Mouse (Mus musculus) large intestine, adult 2 months (tissue): ENCODE results near the gene Ppp1ca. TPM values are rescaled to one million over a fixed set of nuclear protein-coding genes. Genes with fewer than 3 reads are reported as not detected.

Source experiments
- DNase-seq: peaks from one replicate; pipeline ENCODE4 v3.0.0-alpha.2; 2012; ENCODE audit warnings: low read depth, low spot score
- WGBS: fragments of 180-500 bp; shearing (Covaris S2); methylation state at CpG from one replicate; pipeline ENCODE4 v1.1.7; 2018; 5-methylcytosine and 5-hydroxymethylcytosine counted together
- polyA plus RNA-seq: library from polyadenylated mRNA; depleted of rRNA; stranded (reverse); fragments of >200 nt; gene quantifications from 2 replicates; pipeline ENCODE4 v1.2.3, GENCODE M21; 2012; rRNA removed

Ppp1ca gene
- polyA plus RNA-seq, 1 experiment, result 382 TPM

DNA sequence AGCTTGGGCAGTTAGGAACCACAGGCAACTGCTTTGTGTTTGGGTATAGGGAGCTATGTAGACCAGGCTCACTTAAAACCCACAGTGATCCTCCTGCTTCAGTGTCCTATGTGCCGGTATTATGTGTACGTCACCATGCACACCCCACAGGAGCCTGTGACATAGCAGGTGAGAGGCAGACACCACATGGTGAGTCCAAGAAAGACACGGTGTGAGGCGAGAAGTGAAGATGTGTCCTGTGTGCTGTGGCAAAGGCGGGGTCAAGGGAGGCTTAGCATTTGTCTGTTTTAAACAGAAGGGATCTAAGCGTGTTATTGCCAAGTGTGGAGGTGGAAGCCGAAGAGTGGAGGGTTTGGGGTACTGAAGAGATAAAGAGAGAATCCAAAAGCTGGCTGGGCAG, 34.9 kb downstream of the Ppp1ca start:
- 77% methylated on average over 7 of the region's 7 CpGs for WGBS
- no peak for DNase-seq

DNA sequence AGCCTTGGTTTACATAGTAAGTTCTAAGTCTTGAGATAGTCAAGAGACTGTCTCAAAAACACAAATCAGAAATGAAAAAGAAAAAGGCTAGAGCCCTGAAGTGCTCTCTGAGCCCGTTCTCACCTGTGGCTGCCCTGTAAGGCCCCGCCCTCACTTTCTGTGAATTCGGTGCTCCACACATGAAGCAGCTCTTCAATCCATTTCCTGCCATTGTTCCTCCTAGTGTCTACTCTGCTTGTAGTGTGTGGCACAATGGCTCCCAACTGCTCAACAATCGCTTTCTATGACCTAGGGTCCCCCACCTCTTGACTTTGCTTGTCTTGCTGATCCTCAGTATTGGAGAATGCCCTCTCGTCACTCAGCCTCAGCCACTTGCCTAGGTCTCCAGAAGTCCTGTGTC, 35.6 kb downstream of the Ppp1ca start:
- DNase-seq, result no peak
- WGBS, result 74% methylated on average over 5 of the region's 5 CpGs

DNA sequence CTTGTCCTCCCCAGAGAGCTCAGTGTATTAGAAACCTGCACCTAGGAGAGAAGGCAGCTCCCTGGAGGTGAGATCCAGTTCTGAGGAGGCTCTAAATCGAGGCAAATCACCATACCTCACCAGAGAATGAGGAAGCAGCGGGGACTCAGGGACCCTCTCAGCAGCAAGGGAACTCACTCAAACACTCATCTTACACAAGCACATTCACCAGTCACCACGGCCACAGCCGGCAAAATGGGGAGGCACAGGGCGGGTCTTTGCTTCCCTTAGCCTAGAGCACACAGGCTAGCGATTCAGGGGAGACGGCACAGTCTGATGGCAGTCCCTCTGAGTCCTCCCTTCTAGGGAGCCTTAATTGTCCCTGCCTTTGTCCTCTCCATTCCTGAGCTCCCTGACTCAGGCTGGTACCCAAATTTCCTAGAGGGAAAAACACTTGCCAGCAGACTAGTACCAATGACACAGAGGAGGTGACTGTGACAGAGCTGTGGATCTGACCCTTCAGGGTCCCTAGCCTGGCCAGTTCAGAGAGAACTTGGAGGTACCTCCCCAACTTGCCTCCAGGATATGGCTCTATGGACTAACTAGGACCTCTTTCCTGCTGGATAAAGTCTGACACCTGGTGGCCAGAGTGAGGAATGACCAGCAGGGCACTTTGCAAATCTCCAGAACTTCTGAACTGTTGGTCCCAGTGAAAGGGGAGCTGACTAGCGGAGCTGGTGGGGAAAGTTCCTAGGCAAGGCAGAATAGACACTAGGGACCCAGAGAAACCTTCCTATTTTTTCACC, 36.2 kb downstream of the Ppp1ca start:
- WGBS, result 26% methylated on average over 8 of the region's 8 CpGs
- peak; percentile 58 for DNase-seq

DNA sequence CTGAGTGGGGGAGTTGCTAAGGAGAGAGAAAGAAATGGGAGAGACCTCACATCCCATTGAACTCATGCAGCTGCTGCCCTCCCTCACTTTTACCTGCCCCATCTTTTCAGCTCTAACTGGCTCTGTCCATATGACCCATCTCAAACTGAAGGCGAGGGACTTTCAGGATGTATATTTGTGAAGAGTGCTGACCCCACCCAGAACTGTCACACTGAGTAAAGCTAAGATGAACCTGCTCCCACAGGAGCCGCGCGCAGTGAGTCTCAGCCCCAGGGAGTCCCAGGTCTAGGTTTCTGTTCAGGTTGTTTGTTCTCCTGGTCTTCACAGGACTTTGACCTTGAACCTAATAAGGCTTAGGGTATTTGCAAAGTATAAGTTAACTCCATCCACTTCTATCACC, 37.0 kb downstream of the Ppp1ca start:
- 61% methylated on average over 4 of the region's 4 CpGs for WGBS
- no peak for DNase-seq

DNA sequence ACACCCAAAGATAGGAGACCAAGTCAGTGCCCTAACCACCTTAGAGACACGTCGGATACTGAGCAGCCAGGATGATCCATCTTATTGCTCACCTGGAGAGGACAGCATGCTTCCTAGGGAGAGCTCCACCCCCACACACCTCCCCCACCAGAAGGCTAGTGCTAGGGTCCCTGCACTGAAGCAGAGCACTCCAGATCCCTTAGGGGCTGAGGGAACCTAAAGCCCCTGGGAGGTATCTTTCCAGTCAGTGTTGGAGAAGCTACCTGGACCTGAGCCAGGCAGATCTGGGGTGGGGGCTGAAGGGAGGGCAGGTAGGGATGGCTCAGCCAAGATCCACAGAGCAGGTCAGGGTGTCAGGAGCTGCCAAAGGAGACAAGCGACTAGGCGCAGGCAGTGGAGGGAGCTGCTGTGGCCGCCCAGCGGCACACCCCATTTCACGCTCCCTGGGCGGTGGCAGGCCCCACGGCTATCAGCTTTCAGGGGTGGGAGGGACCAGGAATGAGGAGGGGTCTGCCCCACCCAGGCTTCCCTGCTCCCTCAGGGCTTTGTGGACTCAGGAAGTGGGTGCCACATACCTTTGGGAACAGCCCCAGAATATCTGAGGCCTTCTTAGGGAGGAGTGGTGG, 37.7 kb downstream of the Ppp1ca start:
- 47% methylated on average over 9 of the region's 9 CpGs for WGBS

DNA sequence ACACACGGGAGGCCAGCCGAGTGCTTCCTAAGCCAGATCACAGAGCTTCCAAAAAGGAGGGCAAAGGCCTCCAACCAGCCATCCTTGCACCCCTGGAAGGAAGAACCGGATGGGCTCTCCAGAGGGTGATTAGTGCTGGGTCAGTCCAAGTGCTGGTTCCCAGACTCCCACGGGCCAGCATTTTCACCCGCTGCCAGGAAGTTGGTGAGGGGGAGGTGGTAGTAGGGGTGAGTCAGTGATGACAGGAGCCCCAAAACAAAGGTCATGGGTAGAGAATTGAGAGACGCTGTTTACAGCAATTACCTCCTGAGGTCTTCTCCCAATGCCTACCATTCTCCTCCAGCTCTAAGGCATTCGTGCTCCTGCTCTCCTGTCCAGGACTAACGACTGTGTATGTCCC, 38.5 kb downstream of the Ppp1ca start:
- 66% methylated on average over 8 of the region's 8 CpGs for WGBS
- no peak for DNase-seq

More for the DNA sequence above, 37.7 kb downstream of the Ppp1ca start:
- no peak for DNase-seq

DNA sequence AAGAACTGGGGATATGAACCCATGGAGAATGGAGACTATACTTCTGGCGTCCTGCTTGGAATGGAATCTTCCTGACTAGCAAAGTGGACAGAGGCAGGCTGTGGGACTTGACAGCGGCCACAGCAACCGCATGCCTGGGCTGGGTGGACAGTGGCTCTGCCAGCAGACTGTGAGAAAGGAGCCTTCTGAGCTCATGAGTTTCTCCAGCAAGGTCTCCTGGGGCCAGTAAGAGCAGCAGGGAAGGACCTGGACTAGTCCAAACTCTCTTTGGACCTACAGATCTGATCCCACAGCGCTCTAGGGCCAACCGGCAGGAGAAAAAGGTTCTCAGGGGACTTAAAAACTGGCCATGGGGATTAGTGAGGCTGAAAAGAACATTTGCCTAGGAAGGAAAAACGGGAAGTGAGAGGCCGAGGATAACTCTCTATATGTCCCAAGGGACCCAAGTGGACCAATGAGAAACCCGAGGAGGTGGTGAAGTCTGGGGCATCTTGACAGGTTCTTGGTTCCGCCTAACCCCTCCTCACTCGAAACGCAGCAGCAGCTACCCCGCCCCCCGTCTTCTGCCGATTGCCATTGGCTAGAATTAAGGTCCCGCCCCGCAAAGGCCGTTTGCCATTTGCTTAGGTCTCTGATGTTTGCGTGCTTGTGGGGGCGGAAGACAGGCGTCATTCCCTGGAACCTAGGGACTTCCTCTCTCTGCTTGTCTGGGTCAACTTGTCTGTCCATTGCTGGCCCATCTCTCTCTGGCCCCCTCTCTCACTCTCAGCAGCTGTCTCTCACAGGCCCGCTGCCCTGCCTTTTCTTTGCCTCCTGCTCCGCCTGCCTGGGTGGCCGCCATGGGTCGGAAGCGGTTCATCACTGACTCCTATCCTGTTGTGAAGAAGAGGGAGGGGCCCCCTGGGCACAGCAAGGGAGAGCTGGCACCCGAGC, 39.7 kb downstream of the Ppp1ca start, which contains the start of gene Pold4:
TSS of gene Pold4 (plus strand) at position 647 of the 933 bp plus-strand sequence.
- DNase-seq, result peak; percentile 70
- WGBS, result 11% methylated on average over 26 of the region's 26 CpGs

DNA sequence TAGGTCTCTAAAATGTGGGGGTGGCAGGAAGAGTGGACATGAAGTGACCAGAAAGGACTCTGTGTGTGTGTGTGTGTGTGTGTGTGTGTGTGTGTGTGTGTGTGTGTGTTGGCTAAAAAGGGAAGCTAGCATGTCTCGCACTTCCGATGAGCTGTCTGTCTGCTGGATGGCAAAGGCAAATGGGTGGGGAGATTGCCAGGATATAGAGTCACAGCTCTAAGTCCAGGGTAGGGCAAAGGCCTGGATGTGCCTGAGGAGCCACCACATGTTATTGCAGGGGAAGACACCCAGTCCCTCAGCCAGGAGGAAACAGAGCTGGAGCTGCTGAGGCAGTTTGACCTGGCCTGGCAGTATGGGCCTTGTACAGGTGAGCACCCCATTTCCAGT, 40.3 kb downstream of the Ppp1ca start:
- no peak for DNase-seq
- 0% methylated on average over 2 of the region's 2 CpGs for WGBS

DNA sequence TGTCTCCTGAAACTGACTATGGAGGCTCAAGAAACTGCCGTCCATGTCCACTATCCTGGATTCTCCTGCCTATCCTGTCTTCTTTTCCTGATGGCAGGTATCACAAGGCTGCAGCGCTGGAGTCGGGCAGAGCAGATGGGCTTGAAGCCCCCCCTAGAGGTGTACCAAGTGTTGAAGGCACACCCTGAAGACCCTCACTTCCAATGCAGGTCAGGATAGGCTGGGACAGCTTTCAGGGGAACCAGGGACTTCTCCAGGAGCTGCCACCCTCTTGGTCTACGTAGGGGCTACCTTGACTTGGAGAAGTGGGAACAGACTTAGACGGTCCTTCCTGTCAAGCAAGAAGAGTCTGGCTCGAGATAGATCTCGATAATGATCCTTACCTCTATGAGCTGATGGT, 40.8 kb downstream of the Ppp1ca start:
- WGBS, result 85% methylated on average over 7 of the region's 7 CpGs

DNA sequence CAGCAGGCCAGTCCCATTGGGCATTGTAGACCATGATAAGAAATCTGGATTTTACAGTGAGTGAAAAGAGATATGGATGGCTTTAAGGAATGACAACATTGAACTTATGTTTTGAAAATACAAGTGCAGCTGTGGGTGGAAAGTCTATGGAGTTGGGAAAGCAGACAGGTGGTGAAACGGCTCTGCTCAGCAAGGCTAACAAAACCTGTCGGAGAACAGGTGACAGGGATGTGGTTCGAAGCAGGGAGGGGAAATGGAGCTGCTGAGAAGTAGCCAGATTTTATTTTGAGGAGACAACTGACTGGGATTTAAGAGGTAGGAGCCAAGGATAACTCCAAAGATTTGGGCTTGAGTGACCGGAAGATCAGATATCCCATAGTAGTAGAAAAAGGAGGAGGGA, 42.7 kb downstream of the Ppp1ca start:
- WGBS, result 58% methylated on average over 4 of the region's 4 CpGs
- no peak for DNase-seq

More for the DNA sequence above, 40.8 kb downstream of the Ppp1ca start:
- DNase-seq, result no peak

DNA sequence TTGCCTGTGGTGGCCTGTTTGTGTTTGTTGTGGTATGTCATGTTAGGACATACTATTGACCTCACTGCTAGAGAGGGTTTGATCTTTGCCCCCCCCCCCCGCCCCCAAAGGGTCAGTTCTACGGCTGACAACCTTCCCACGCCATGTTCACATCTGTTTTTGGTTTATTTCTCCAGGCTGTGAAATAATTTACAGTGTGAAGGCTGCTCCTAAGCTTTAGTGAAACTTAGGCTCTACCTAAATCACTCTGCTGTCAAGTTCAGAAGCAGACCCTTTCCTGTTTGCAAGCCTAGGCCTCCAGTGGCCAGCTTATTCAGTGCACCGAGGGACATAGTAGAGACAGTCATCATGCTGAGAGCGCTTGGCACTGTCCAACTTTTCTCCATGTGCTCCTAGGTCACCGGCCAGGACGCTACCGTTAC, 48.4 kb downstream of the Ppp1ca start:
- 67% methylated on average over 8 of the region's 8 CpGs for WGBS
- no peak for DNase-seq

DNA sequence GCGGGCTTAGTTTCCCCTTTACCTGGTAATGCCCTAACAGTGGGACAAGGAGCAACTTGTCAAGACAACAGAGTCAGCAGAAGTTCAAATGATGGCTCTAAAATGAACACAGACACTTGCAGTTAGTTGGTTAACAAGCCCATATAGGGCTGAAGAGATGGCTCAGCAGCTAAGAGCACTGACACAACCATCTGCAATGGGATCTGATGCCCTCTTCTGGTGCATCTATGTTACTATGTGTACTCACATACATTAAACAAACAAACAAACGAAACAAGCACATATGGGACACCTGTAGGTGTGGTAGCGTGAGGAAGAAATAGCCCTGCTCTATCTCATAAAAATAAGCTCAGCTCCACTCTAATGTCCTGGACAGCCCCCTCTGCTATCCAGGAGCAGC, 50.6 kb downstream of the Ppp1ca start:
- WGBS, result 51% methylated on average over 3 of the region's 3 CpGs

DNA sequence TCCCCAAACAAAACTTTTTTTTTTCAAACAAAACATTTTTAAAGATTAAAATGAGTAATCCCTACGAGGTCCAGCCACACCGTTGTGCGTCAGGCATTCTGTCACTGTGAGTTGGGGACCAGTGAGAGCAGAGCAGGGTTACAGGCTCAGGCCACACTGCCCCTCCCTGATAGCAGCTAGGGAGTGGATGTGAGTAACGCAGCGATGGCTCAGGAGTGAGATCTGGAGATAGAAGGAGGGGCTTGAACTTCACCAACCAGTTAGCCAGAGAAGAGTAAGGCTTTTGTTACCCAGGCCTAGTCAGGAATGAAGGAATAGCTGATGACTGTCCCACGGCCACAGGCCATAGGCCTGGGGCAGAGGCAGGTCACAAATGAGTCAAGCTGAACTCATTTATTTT, 52.9 kb downstream of the Ppp1ca start:
- 82% methylated on average over 6 of the region's 6 CpGs for WGBS
- no peak for DNase-seq

More for the DNA sequence above, 50.6 kb downstream of the Ppp1ca start:
- no peak for DNase-seq

Other genes with a start within 250 kb of the Ppp1ca start
- 0.16 and 0.95 TPM in 2 replicates for gene Aldh3b3, start 233.4 kb upstream of the Ppp1ca start, polyA plus RNA-seq
- gene Aldh3b2, start 219.7 kb upstream of the Ppp1ca start, polyA plus RNA-seq, result 1.3 and 2.0 TPM in 2 replicates
- 42.5 and 88.2 TPM in 2 replicates for gene Acy3, start 205.5 kb upstream of the Ppp1ca start, polyA plus RNA-seq
- not detected in 2 replicates for gene Tbx10, start 199.3 kb upstream of the Ppp1ca start, polyA plus RNA-seq
- gene Nudt8, start 191.5 kb upstream of the Ppp1ca start, polyA plus RNA-seq, result 7.7 and 10.5 TPM in 2 replicates
- 1.0 and 2.2 TPM in 2 replicates for gene Gm49405, start 191.4 kb upstream of the Ppp1ca start, polyA plus RNA-seq
- 6.8 and 7.3 TPM in 2 replicates for gene Doc2g, start 188.8 kb upstream of the Ppp1ca start, polyA plus RNA-seq
- 152 and 205 TPM in 2 replicates for gene Ndufv1, start 179.3 kb upstream of the Ppp1ca start, polyA plus RNA-seq
- 910 and 1,226 TPM in 2 replicates for gene Gstp1, start 154.1 kb upstream of the Ppp1ca start, polyA plus RNA-seq
- 188 and 228 TPM in 2 replicates for gene Gstp2, start 146.0 kb upstream of the Ppp1ca start, polyA plus RNA-seq
- 19.4 and 21.9 TPM in 2 replicates for gene Gstp3, start 132.5 kb upstream of the Ppp1ca start, polyA plus RNA-seq
- gene Cabp2, start 110.5 kb upstream of the Ppp1ca start, polyA plus RNA-seq, result not detected in 2 replicates
- 319 and 372 TPM in 2 replicates for gene Cdk2ap2, start 94.9 kb upstream of the Ppp1ca start, polyA plus RNA-seq
- gene Pitpnm1, start 92.1 kb upstream of the Ppp1ca start, polyA plus RNA-seq, result 114 and 145 TPM in 2 replicates
- gene Aip, start 66.2 kb upstream of the Ppp1ca start, polyA plus RNA-seq, result 62.8 and 63.6 TPM in 2 replicates
- gene Gpr152, start 52.3 kb upstream of the Ppp1ca start, polyA plus RNA-seq, result 0.03 TPM in 1 of 2 replicates, not detected in the other
- gene Cabp4, start 48.0 kb upstream of the Ppp1ca start, polyA plus RNA-seq, result 0.45 and 0.88 TPM in 2 replicates
- 385 and 500 TPM in 2 replicates for gene Coro1b, start 43.4 kb upstream of the Ppp1ca start, polyA plus RNA-seq
- 56.3 and 62.6 TPM in 2 replicates for gene Ptprcap, start 38.5 kb upstream of the Ppp1ca start, polyA plus RNA-seq
- 37.5 and 49.3 TPM in 2 replicates for gene Rps6kb2, start 28.7 kb upstream of the Ppp1ca start, polyA plus RNA-seq
- gene Carns1, start 16.6 kb upstream of the Ppp1ca start, polyA plus RNA-seq, result 3.2 and 3.3 TPM in 2 replicates
- 23.0 TPM in 2 replicates for gene Tbc1d10c, start 781 bp upstream of the Ppp1ca start, polyA plus RNA-seq
- gene Rad9a, start 9.6 kb downstream of the Ppp1ca start, polyA plus RNA-seq, result 25.5 and 26.9 TPM in 2 replicates
- 7.4 and 8.4 TPM in 2 replicates for gene Clcf1, start 22.2 kb downstream of the Ppp1ca start, polyA plus RNA-seq
- gene AC109138.7, start 22.3 kb downstream of the Ppp1ca start, polyA plus RNA-seq, result not detected in 2 replicates
- gene Pold4, start 39.8 kb downstream of the Ppp1ca start, polyA plus RNA-seq, result 116 and 130 TPM in 2 replicates
- 102 and 151 TPM in 2 replicates for gene Ssh3, start 77.1 kb downstream of the Ppp1ca start, polyA plus RNA-seq
- 2.0 and 2.4 TPM in 2 replicates for gene Ankrd13d, start 91.1 kb downstream of the Ppp1ca start, polyA plus RNA-seq
- gene Grk2, start 114.2 kb downstream of the Ppp1ca start, polyA plus RNA-seq, result 99.9 and 108 TPM in 2 replicates
- 64.6 and 107 TPM in 2 replicates for gene Kdm2a, start 206.2 kb downstream of the Ppp1ca start, polyA plus RNA-seq
- gene Rhod, start 247.4 kb downstream of the Ppp1ca start, polyA plus RNA-seq, result 46.4 and 88.5 TPM in 2 replicates